Mouse (Mus musculus): ENCODE results near the gene Mlc1. TPM values are rescaled to one million over a fixed set of nuclear protein-coding genes. Genes with fewer than 3 reads are reported as not detected.

Mlc1 gene
- polyA plus RNA-seq, 2 experiments, result not detected

DNA sequence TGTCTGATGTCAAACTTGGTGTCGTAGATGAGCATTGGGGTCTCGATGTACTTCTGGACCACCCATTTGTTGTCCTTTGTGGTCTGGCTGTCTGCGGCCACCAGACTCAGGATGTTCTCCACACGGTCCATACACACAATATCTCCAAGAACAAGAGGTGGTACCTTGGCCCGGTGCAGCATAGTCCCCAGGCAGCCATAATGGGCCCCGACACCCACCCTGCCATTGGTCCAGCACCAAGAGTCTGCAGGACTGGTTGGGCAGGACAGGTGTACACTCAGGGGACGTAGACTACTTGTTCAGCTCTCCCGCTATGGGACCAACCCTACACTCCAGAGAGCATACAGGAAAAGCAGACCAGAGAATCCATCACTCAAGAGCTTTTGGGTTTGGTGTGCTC lies 61.7 kb downstream of the Mlc1 start:
- Histone ChIP-seq H3K27me3 (ENCODE audit: control insufficient read depth, insufficient read depth, low read length) (no peaks in the 10 kb centered on the region), H3K4me3 (ENCODE audit: insufficient read depth in 1 of 2, low read depth in 2 of 2, low read length in 2 of 2) (no peak overlapping the region), H3K9ac (replicated peaks) (no peak overlapping the region), H3K4me2 (ENCODE audit: low read depth) (no peak overlapping the region), H3K4me1 (replicated peaks; ENCODE audit: control insufficient read depth in 2 of 2, insufficient read depth in 2 of 2, low read length in 1 of 2) (peaks cover 0 to 4% of the 10 kb centered on the region in 2 experiments; a peak in 1 of 4 replicates), H3K36me3 (replicated peaks; ENCODE audit: control insufficient read depth, insufficient read depth, low read depth) (no peaks in the 10 kb centered on the region), H3K9me3 (ENCODE audit: control insufficient read depth, low read length) (no peaks in the 10 kb centered on the region), H3K27ac (no peak overlapping the region)
- DNase-seq (ENCODE audit: low read depth in 3 of 3, low spot score in 3 of 3) (no peak), ATAC-seq (ENCODE audit: insufficient read depth) (no peak)
- 71% methylated on average over 8 of the region's 8 CpGs for WGBS (ENCODE audit: insufficient replicate concordance)
- TF ChIP-seq EP300 (IDR thresholded peaks at IDR 0.05; ENCODE audit: low read depth), result no peak
- TF ChIP-seq CTCF (IDR thresholded peaks at IDR 0.05; ENCODE audit: low read depth), result no peak

DNA sequence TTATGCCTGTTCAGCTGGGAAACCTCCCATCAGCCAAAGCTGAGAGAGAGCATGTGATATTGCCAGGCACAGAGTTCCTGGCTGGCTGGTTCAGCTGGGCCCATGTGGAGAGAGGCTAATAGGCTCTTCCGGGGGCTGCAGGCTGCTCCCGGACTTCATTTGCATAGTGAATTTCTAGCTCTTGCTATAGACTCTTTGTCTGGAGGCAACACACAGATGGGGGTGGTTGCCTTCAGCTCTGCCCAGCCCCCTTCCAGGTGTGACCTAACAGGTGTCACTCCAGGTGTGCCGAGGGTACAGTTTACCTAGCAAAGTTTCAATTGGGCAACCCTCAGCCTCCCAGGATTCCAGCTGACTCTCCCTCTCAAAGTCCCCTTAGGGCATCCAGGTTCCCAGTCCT lies 62.4 kb downstream of the Mlc1 start:
- Histone ChIP-seq H3K27me3 (ENCODE audit: control insufficient read depth, insufficient read depth, low read length) (no peaks in the 10 kb centered on the region), H3K9me3 (ENCODE audit: control insufficient read depth, low read length) (no peaks in the 10 kb centered on the region), H3K9ac (replicated peaks) (no peak overlapping the region), H3K27ac (no peak overlapping the region), H3K4me1 (replicated peaks; ENCODE audit: control insufficient read depth in 2 of 2, insufficient read depth in 2 of 2, low read length in 1 of 2) (peaks cover 0 to 4% of the 10 kb centered on the region in 2 experiments; a peak in 1 of 4 replicates), H3K4me3 (ENCODE audit: insufficient read depth in 1 of 2, low read depth in 2 of 2, low read length in 2 of 2) (no peak overlapping the region), H3K36me3 (replicated peaks; ENCODE audit: control insufficient read depth, insufficient read depth, low read depth) (no peaks in the 10 kb centered on the region), H3K4me2 (ENCODE audit: low read depth) (no peak overlapping the region)
- WGBS (ENCODE audit: insufficient replicate concordance), result 44% methylated on average over 3 of the region's 3 CpGs
- DNase-seq (ENCODE audit: low read depth in 3 of 3, low spot score in 3 of 3), result no peak
- ATAC-seq (ENCODE audit: insufficient read depth), result no peak
- TF ChIP-seq EP300 (IDR thresholded peaks at IDR 0.05; ENCODE audit: low read depth) (no peak), CTCF (IDR thresholded peaks at IDR 0.05; ENCODE audit: low read depth) (no peak)

DNA sequence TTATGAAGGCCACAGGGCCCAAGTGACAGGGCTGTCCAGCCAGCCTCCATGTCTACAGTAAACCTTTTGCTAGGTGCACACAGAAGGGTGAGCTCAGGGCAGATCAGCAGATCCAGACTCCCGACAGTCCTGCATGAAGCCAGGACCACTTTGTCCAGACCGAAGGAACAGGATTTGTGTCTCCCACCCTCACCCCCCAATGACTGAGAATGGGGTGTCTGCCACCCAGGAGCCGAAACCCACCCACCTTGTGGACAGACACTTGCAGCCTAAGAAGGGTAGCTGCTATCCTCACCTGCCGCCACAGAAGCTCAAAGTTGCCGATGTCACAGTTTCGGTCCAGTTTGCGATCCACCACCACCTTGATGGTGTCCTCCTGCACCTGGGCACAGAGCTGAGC lies 63.8 kb downstream of the Mlc1 start:
- no peaks in the 10 kb centered on the region for H3K27me3 ChIP-seq (ENCODE audit: control insufficient read depth, insufficient read depth, low read length)
- no peaks in the 10 kb centered on the region for H3K9me3 ChIP-seq (ENCODE audit: control insufficient read depth, low read length)
- ATAC-seq (ENCODE audit: insufficient read depth) (no peak), DNase-seq (ENCODE audit: low read depth in 3 of 3, low spot score in 3 of 3) (no peak)
- 67% methylated on average over 7 of the region's 7 CpGs for WGBS (ENCODE audit: insufficient replicate concordance)
- no peak overlapping the region for H3K27ac ChIP-seq
- peaks cover 0 to 4% of the 10 kb centered on the region in 2 experiments; a peak in 1 of 4 replicates for H3K4me1 ChIP-seq (replicated peaks; ENCODE audit: control insufficient read depth in 2 of 2, insufficient read depth in 2 of 2, low read length in 1 of 2)
- H3K9ac ChIP-seq (replicated peaks), result no peak overlapping the region
- no peaks in the 10 kb centered on the region for H3K36me3 ChIP-seq (replicated peaks; ENCODE audit: control insufficient read depth, insufficient read depth, low read depth)
- H3K4me3 ChIP-seq (ENCODE audit: insufficient read depth in 1 of 2, low read depth in 2 of 2, low read length in 2 of 2), result no peak overlapping the region
- TF ChIP-seq EP300 (IDR thresholded peaks at IDR 0.05; ENCODE audit: low read depth) (no peak), CTCF (IDR thresholded peaks at IDR 0.05; ENCODE audit: low read depth) (no peak)
- H3K4me2 ChIP-seq (ENCODE audit: low read depth), result no peak overlapping the region

DNA sequence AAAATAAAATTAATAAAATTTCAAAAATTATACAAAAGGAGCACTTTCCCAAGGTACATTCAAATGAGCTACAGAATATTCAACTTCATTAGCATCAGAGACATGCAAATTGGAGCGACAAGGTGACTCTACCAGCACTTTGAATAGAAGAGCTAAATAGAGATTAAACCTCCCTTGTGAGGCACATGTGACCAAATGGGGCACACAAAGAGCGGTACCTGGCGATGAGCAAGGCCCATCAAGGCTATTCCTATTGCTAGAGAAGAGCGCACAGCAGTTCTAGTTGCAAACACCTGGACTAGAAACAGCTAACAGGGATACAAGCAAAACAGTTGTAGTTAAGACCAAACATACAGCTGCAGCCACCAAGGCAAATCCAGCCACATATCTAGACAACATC lies 72.5 kb downstream of the Mlc1 start:
- no peak overlapping the region for H3K27ac ChIP-seq
- no peaks in the 10 kb centered on the region for H3K36me3 ChIP-seq (replicated peaks; ENCODE audit: control insufficient read depth, insufficient read depth, low read depth)
- no peak overlapping the region for H3K4me3 ChIP-seq (ENCODE audit: insufficient read depth in 1 of 2, low read depth in 2 of 2, low read length in 2 of 2)
- DNase-seq (ENCODE audit: low read depth in 3 of 3, low spot score in 3 of 3), result no peak
- no peak overlapping the region for H3K9ac ChIP-seq (replicated peaks)
- H3K27me3 ChIP-seq (ENCODE audit: control insufficient read depth, insufficient read depth, low read length), result no peaks in the 10 kb centered on the region
- no peak overlapping the region for H3K4me2 ChIP-seq (ENCODE audit: low read depth)
- WGBS (ENCODE audit: insufficient replicate concordance), result 57% methylated on average over 4 of the region's 4 CpGs
- TF ChIP-seq CTCF (IDR thresholded peaks at IDR 0.05; ENCODE audit: low read depth), result no peak
- TF ChIP-seq EP300 (IDR thresholded peaks at IDR 0.05; ENCODE audit: low read depth), result no peak
- ATAC-seq (ENCODE audit: insufficient read depth), result no peak
- H3K9me3 ChIP-seq (ENCODE audit: control insufficient read depth, low read length), result no peaks in the 10 kb centered on the region
- H3K4me1 ChIP-seq (replicated peaks; ENCODE audit: control insufficient read depth in 2 of 2, insufficient read depth in 2 of 2, low read length in 1 of 2), result no peaks in the 10 kb centered on the region

Other genes with a start within 250 kb of the Mlc1 start
- gene Brd1, start 244.8 kb downstream of the Mlc1 start, polyA plus RNA-seq (2012; rRNA removed), result 4.1 and 6.1 TPM in 2 replicates
- 5.5 and 7.1 TPM in 2 replicates for gene Brd1, start 244.8 kb downstream of the Mlc1 start, polyA plus RNA-seq (2014; fragmentation: Nextera tagmentation; extraction: Ambion mirVana)
- 5.9 and 8.0 TPM in 2 replicates for gene Zbed4, start 227.3 kb downstream of the Mlc1 start, polyA plus RNA-seq (2012; rRNA removed)
- gene Zbed4, start 227.3 kb downstream of the Mlc1 start, polyA plus RNA-seq (2014; fragmentation: Nextera tagmentation; extraction: Ambion mirVana), result 11.4 and 11.5 TPM in 2 replicates
- gene Alg12, start 159.7 kb downstream of the Mlc1 start, polyA plus RNA-seq (2012; rRNA removed), result 4.9 and 5.2 TPM in 2 replicates
- 4.9 and 5.9 TPM in 2 replicates for gene Alg12, start 159.7 kb downstream of the Mlc1 start, polyA plus RNA-seq (2014; fragmentation: Nextera tagmentation; extraction: Ambion mirVana)
- gene Creld2, start 159.4 kb downstream of the Mlc1 start, polyA plus RNA-seq (2012; rRNA removed), result 16.2 and 25.4 TPM in 2 replicates
- gene Creld2, start 159.4 kb downstream of the Mlc1 start, polyA plus RNA-seq (2014; fragmentation: Nextera tagmentation; extraction: Ambion mirVana), result 34.1 and 38.6 TPM in 2 replicates
- 3.1 and 5.0 TPM in 2 replicates for gene Pim3, start 116.8 kb downstream of the Mlc1 start, polyA plus RNA-seq (2012; rRNA removed)
- gene Pim3, start 116.8 kb downstream of the Mlc1 start, polyA plus RNA-seq (2014; fragmentation: Nextera tagmentation; extraction: Ambion mirVana), result 8.1 and 8.5 TPM in 2 replicates
- gene Ttll8, start 24.6 kb downstream of the Mlc1 start, polyA plus RNA-seq (2012; rRNA removed), result not detected in 2 replicates
- not detected in 2 replicates for gene Ttll8, start 24.6 kb downstream of the Mlc1 start, polyA plus RNA-seq (2014; fragmentation: Nextera tagmentation; extraction: Ambion mirVana)
- not detected in 2 replicates for gene Mov10l1, start 3.9 kb upstream of the Mlc1 start, polyA plus RNA-seq (2012; rRNA removed)
- not detected in 2 replicates for gene Mov10l1, start 3.9 kb upstream of the Mlc1 start, polyA plus RNA-seq (2014; fragmentation: Nextera tagmentation; extraction: Ambion mirVana)
- gene Panx2, start 80.7 kb upstream of the Mlc1 start, polyA plus RNA-seq (2012; rRNA removed), result 0.01 TPM in 2 replicates
- not detected in 2 replicates for gene Panx2, start 80.7 kb upstream of the Mlc1 start, polyA plus RNA-seq (2014; fragmentation: Nextera tagmentation; extraction: Ambion mirVana)
- 8.3 and 8.4 TPM in 2 replicates for gene Trabd, start 96.1 kb upstream of the Mlc1 start, polyA plus RNA-seq (2012; rRNA removed)
- gene Trabd, start 96.1 kb upstream of the Mlc1 start, polyA plus RNA-seq (2014; fragmentation: Nextera tagmentation; extraction: Ambion mirVana), result 13.0 and 13.7 TPM in 2 replicates
- gene Selenoo, start 110.1 kb upstream of the Mlc1 start, polyA plus RNA-seq (2012; rRNA removed), result 8.9 TPM in 2 replicates
- 7.4 and 9.0 TPM in 2 replicates for gene Selenoo, start 110.1 kb upstream of the Mlc1 start, polyA plus RNA-seq (2014; fragmentation: Nextera tagmentation; extraction: Ambion mirVana)
- 12.0 and 13.6 TPM in 2 replicates for gene Tubgcp6, start 144.1 kb upstream of the Mlc1 start, polyA plus RNA-seq (2012; rRNA removed)
- gene Tubgcp6, start 144.1 kb upstream of the Mlc1 start, polyA plus RNA-seq (2014; fragmentation: Nextera tagmentation; extraction: Ambion mirVana), result 6.3 and 7.7 TPM in 2 replicates
- gene Hdac10, start 149.7 kb upstream of the Mlc1 start, polyA plus RNA-seq (2012; rRNA removed), result 8.1 and 8.5 TPM in 2 replicates
- 5.3 and 6.3 TPM in 2 replicates for gene Hdac10, start 149.7 kb upstream of the Mlc1 start, polyA plus RNA-seq (2014; fragmentation: Nextera tagmentation; extraction: Ambion mirVana)
- 1.7 and 1.8 TPM in 2 replicates for gene Mapk12, start 161.7 kb upstream of the Mlc1 start, polyA plus RNA-seq (2012; rRNA removed)
- 1.1 TPM in 2 replicates for gene Mapk12, start 161.7 kb upstream of the Mlc1 start, polyA plus RNA-seq (2014; fragmentation: Nextera tagmentation; extraction: Ambion mirVana)
- gene Mapk11, start 170.6 kb upstream of the Mlc1 start, polyA plus RNA-seq (2012; rRNA removed), result 0.84 TPM in 2 replicates
- 0.49 and 0.83 TPM in 2 replicates for gene Mapk11, start 170.6 kb upstream of the Mlc1 start, polyA plus RNA-seq (2014; fragmentation: Nextera tagmentation; extraction: Ambion mirVana)
- gene Plxnb2, start 201.8 kb upstream of the Mlc1 start, polyA plus RNA-seq (2012; rRNA removed), result 21.6 and 23.7 TPM in 2 replicates
- 16.4 and 18.3 TPM in 2 replicates for gene Plxnb2, start 201.8 kb upstream of the Mlc1 start, polyA plus RNA-seq (2014; fragmentation: Nextera tagmentation; extraction: Ambion mirVana)
- 4.5 TPM in 2 replicates for gene Dennd6b, start 217.5 kb upstream of the Mlc1 start, polyA plus RNA-seq (2012; rRNA removed)
- 1.6 and 2.4 TPM in 2 replicates for gene Dennd6b, start 217.5 kb upstream of the Mlc1 start, polyA plus RNA-seq (2014; fragmentation: Nextera tagmentation; extraction: Ambion mirVana)
- gene Ppp6r2, start 232.5 kb upstream of the Mlc1 start, polyA plus RNA-seq (2012; rRNA removed), result 11.6 and 15.3 TPM in 2 replicates
- gene Ppp6r2, start 232.5 kb upstream of the Mlc1 start, polyA plus RNA-seq (2014; fragmentation: Nextera tagmentation; extraction: Ambion mirVana), result 17.7 and 19.5 TPM in 2 replicates